Mouse (Mus musculus): ENCODE results near the gene Gpnmb.
A peak's percentile ranks its signal among the peaks of the same experiment; 100 is the strongest.

Gpnmb gene

DNA sequence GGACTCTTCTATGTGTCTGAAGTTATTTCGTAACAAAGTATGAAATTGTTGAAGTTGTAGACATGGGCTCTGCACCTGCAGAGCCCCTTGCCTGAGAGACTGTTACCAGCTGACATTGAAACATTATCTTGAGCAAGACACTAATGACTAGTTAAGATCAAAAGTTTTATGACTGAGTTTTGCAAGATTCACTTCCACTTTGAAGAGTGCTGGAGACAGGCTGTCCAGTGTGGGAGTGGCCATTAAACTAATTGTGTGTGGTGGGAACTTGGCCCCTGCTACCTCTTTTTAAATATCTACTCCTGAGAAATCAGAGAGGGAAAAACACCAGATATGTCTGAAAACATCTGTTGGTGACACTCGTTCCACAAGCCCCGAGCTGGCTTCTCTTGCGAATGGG lies 5.1 kb upstream of the Gpnmb start:
- no peak for DNase-seq (ENCODE audit: low read depth, low spot score)

GRCm38 (mm10) chr6:49032783-49033182 lies 3.6 kb upstream of the Gpnmb start:
- no peak for DNase-seq (ENCODE audit: low read depth, low spot score)

DNA sequence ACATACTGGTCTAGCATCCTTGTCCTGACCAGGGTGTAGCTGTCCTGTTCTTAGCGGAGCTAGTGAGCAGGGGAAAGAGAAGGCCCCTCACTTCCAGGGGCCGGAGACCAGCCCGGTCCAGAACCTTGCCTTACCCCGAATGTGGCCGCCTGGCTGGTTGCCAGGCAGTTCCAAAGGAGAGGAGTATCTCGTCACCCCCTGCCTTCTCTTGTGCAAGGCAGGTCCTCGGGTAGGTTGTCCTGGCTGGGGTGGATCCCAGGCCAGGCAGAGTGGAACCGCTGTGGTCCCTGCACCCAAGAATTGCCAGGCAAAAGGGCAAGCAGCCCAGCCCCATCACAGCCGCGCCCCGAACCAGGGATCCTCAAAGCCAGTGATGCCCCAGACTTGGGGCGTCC lies 919 bp downstream of the Gpnmb start:
- DNase-seq (ENCODE audit: low read depth, low spot score) = no peak

DNA sequence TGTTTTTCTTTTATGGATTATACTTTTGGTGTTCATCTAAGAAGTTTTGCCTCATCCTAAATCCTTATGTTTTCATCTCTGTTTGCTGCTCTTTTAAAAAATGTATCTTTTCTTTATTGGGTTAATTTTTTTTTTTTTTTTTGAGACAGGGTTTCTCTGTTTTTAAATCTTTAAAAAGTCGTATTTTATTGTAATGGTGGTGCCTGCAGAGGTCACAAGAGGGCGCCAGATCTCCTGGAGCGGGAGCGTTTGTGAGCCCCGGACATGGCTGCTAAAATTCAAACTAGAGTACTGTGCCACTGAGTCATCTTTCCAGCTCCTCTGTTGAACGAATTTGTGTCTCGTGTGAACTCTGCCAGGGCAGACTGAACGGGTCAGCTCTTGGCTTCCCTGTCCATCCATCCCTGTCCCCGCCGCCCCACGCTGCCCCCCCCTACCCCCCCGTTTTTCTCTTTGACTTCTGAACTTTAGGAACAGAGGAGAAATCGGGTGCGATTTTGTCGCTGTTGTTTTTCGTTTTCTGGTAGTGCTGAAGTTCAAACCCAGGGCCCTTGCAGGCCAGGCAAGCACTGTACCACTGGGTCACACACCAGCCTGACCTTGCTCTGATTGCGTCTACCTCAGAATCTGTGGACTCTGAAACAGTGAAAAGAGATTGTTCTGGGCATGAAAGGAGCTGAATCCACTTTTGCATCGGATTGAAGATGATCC lies 3.3 kb downstream of the Gpnmb start:
- DNase-seq (ENCODE audit: low read depth, low spot score) = peak; percentile 21

DNA sequence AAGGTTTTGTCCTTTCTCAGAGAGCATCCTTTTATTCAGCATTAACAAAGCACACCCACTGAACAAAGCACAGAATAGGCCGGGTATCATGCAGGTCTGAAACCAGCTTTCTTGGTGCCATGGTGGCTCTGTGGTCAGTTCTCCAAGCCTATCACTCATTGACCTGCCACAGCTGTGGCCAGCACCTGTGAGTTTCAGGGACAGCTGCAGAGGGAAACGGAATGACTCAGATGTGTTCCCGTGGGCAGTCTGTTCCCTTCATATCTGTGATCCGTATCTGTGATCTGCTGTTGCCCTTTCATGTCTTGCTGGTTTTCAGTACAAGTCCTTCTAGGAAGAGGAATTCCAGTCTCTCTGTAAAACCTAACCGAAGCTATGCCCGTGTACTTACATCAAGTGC lies 10.2 kb downstream of the Gpnmb start:
- no peak for DNase-seq (ENCODE audit: low read depth, low spot score)

DNA sequence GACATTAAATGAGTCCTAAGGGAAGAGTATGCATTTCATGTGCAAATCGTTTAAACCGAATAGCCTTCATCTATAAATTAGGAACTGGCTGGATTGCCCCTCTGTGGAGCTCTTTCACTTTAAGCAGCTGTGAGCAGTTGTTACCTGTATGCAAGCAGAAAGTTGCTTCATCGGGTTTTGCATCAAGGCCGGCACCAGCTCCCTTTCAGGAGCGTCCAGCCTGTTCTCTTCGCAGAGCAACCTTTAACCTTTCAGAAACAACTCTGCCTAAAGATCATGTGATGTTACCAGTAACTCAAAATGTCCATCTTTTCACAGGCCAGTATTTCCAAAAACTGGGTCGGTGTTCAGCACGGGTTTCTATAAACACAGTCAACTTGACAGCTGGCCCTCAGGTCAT lies 10.6 kb downstream of the Gpnmb start:
- DNase-seq (ENCODE audit: low read depth, low spot score) = no peak

DNA sequence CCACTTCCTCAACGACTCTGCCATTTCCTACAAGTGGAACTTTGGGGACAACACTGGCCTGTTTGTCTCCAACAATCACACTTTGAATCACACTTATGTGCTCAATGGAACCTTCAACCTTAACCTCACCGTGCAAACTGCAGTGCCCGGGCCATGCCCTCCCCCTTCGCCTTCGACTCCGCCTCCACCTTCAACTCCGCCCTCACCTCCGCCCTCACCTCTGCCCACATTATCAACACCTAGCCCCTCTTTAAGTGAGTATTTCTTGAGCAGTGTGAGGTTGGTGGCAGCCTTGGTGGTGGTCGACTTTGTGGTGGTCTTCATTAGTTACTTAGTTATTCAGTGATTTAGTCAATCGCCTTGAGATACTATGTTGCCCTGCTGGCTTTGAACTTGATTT lies 11.5 kb downstream of the Gpnmb start:
- DNase-seq (ENCODE audit: low read depth, low spot score) = no peak

DNA sequence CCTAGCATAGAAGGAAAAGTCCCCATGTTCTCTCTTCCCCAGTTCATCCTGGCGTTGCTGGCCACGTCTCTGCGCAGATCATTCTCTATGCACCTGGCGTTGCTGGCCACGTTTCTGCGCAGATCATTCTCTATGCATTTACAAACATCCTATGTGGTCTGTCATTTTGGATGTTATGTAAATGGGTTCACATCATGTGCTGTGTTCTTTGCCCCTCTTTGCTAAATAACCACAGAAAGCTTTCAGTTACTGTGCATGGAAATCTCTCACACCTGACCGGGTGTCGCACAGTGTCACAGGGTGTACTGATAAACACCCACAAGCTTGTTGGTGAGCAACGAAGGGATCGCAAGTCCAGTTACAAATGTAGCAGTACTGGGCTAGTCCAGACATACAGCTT lies 12.0 kb downstream of the Gpnmb start:
- DNase-seq (ENCODE audit: low read depth, low spot score) = no peak

DNA sequence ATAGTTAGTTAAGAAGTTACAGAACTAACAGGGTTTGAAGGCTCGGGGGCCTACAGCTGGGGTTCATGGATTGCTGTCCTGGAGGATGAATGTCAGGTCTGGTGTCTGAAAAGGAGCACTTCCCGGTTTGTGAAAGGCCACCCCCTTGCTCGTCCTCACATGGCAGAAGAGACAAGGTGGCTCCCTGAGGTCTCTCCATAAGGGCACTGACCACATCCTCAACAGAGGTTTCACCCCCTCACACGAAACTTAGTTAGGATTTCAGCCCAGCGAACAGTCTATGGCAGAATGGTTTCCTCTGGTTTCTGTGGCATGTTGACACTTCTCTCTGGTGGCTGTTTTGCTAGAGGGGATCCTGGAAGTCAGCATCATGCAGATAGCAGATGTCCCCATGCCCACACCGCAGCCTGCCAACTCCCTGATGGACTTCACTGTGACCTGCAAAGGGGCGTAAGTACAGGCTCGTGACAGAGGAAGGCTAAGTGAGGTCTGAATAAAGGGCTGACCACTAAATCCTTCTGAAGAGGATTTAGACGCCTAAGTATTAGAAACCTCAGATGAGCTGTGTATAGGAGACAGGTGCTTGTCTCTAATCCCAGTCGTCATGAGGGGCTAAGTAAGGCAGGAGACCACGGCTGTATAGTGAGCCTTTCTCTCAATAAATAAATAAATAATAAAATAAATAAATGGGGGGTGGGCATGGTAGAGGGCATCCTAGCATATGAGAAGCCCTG lies 14.5 kb downstream of the Gpnmb start:
- peak; percentile 36 for DNase-seq (ENCODE audit: low read depth, low spot score)

- DNase-seq (ENCODE audit: low read depth, low spot score) = no peak
Measured at GRCm38 (mm10) chr6:49052191-49052590, 15.8 kb downstream of the Gpnmb start.

DNA sequence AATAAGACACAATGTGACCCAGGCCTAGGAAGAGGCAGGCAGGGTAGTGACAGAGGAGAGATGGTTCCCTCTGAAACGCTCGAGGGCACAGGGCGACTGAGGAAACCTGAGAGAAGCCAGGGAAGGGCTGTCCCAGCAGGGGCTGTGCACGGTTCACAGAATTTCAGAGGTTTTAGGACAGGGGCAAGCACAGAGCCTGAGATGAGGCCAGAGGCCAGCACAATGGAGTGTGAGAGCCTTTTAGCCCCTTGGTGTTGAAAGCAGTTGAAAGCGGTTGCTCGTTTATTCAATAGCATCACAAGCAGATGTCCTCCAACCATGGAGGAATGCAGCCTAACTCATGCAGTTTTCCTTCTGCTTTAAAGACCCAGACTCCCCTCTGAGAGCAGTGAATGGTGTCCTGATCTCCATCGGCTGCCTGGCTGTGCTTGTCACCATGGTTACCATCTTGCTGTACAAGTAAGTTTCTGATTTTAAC lies 18.9 kb downstream of the Gpnmb start:
- no peak for DNase-seq (ENCODE audit: low read depth, low spot score)

DNA sequence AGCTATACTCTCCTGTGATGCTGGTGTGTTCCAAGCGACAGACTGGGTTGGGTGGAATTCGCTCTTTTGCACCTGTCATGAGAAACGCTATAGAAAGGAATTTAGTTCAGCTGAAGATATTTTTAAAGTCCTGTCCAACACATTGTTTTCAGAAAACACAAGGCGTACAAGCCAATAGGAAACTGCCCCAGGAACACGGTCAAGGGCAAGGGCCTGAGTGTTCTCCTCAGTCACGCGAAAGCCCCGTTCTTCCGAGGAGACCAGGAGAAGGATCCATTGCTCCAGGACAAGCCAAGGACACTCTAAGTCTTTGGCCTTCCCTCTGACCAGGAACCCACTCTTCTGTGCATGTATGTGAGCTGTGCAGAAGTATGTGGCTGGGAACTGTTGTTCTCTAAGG lies 19.7 kb downstream of the Gpnmb start:
- no peak for DNase-seq (ENCODE audit: low read depth, low spot score)

- DNase-seq (ENCODE audit: low read depth, low spot score) = peak; percentile 54
Measured at GRCm38 (mm10) chr6:49057053-49058021, 21.0 kb downstream of the Gpnmb start.

DNA sequence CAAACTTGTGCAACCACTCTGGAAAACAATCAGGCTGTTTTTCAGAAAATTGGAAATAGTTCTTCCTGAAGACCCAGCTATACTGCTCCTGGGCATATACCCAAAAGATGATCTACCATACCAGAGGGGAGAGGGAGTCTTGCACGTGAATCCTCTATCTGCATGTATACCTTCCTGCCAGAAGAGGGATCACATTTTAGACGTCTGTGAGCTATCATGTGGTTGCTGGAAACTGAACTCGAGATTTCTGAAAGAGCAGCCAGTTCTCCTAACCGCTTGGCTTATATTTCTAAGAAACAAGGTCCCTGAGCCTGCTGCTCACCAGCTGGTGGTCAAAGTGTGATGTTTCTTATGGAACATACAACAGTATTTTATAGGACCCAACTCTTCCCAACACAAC lies 32.0 kb downstream of the Gpnmb start:
- no peak for DNase-seq (ENCODE audit: low read depth, low spot score)

GRCm38 (mm10) chr6:49073304-49074116 lies 37.2 kb downstream of the Gpnmb start, which contains the start of gene Malsu1:
Gene Malsu1, plus strand, starts transcription at chr6:49073795.
- peak; percentile 87 for DNase-seq (ENCODE audit: low read depth, low spot score)

DNA sequence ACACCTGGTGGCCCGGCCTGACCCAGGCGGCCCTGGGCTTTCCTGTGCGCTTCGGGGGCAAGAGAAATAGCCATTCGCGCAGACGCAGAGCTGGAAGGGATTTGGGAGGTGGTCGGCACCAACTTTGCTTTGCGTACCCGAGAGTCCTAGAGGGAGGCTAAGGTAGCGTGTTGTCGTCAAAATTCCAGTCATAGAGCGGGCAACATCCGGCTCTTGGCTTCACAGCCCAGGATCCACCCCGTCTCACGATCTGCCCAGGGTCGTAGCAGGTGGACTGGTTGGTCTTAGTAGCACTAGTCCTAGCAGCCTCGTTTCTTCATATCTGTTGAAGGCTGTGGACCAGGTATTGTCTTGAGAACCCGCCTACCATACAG lies 37.8 kb downstream of the Gpnmb start:
- DNase-seq (ENCODE audit: low read depth, low spot score) = no peak

DNA sequence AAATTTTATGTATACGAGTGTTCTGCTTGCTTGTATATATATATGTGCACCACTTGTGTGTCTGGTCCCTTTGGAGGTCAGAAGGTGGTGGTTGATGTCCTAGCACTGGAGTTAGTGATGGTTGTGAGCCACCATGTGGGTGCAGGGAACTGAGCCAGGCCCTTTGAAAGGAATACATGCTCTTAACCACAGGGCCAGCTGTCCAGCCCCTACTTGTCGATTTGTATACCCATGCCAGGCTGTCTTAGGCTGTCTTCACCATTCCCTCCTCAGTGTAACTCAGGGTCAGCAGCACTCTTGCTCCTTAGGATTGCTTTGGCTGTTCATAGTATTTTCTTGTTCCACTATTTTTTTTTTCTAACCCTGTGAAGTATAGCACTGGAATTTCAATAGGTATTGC lies 41.5 kb downstream of the Gpnmb start:
- no peak for DNase-seq (ENCODE audit: low read depth, low spot score)

DNA sequence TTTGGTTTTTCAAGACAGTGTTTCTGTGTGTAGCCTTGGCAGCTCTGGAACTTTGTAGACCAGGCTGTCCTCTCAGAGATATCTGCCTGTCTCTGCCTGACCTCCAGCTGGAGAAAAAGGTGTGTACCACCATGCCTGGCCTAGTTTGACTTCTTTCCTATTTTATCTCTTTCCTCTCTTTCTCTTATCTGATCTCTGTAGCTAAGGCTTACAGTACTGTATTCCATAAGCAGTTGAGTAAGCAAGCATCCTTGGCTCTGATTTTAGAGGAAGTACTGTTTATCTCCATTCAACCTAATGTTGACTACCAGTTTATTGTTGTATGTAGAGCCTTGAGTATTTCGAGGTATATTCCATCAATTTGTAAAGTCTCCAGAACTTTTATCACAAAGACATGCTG lies 43.0 kb downstream of the Gpnmb start:
- DNase-seq (ENCODE audit: low read depth, low spot score) = no peak

GRCm38 (mm10) chr6:49083008-49083407 lies 46.7 kb downstream of the Gpnmb start:
- DNase-seq (ENCODE audit: low read depth, low spot score) = no peak

GRCm38 (mm10) chr6:49094968-49095367 lies 58.6 kb downstream of the Gpnmb start:
- DNase-seq (ENCODE audit: low read depth, low spot score) = no peak

GRCm38 (mm10) chr6:49096421-49096820 lies 60.1 kb downstream of the Gpnmb start:
- DNase-seq (ENCODE audit: low read depth, low spot score) = no peak
